Mouse (Mus musculus) regulatory T cell (primary cell): ENCODE measurements at regions not wholly inside any gene's neighbourhood (a gene's known extent, or its start where the extent isn't known, plus 50 kb on each side); places are given as distances from the start of the nearest gene placed in this dataset.

ENCODE experiments used
- in situ Hi-C: fragments of 300-600 bp; cut with MboI, MseI; formaldehyde crosslinking; loops from one replicate; pipeline ENCODE4 v1.15.1; 2025; ENCODE audit warnings: high pct_unique_total_duplicates

DNA sequence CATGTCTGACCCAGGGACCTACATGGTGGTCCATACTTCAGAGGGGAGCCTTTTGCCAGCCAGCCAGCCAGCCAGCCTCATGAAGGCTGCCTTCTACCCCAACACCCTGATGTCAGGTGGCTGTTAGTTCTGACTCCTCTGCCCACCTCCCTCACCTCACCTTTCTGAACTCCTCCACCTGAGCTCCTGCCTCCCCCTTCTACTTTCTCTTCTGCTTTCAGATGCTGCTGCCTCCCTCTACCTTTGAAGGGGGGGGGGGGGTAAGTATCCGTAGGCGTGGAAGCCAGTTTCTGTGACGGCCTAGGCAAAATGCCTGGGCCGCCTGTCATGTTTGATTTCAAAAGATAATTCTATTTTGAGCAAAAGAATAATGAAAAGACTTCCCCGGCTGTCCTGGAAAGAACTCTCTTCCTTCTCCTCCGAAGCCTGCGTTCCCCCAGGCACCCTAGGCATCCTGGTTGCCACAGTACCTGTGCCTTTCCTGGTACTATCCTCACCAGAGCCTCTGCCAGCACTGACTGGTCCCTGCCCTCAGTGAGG is 241.6 kb upstream of the Hs6st1 start:
- in situ Hi-C loops = no loop called here

DNA sequence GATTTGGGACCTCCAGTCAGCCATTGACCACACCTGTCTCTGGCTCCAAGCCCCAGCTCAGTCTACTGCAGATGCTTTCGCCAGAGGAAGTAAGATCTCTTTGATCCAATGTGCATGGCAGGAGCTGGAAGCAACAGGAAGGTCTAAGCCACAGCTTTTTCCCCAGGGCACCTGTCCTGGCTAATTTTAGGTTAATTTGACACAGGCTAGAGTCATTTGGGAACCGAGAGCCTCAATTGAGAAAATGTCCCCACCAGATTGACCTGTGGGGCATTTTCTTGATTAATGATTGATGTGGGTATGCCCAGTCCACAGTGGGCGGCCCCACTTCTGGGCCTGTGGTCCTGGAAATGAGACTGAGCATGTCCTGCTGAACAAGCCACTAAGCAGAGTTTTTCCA is 240.7 kb upstream of the Hs6st1 start:
- in situ Hi-C loops = no loop called here

DNA sequence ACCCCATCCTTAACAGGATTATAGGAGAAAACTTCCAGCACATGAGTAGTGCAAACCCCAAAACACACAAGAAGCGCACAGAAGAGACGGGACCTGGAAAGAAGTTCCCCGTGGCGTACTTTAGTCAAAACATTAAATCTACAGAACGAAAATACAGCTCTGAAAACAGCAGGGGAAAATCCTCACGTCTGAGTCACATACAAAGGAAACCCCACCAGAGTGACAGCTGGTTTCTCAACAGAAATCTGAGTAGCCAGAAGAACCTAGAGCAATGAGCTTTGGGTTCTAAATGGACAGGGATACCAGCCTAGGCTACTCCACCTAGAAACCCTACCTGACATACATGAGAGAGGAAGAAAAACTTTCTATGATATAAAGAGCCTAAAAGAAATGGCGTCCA is 234.0 kb upstream of the Hs6st1 start:
- in situ Hi-C loops = no loop called here

DNA sequence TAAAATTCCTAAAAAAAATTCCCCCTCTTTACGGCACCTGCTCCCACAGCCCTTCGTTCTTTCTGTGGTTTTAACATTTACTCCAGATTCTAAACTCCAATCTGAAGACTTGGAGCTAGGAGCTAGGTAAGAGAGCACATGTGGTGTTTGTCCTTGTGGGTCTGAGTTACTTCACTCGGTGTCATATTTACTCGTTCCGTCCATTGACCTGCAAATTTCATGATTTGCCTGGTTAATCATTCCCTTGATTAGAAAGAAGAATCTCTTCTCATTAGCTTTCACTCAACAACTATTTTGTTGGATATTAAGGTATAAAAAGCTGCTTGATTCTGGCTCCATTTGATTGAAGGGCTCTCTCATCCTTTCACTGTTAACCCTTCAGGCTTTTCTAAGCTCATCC is 231.6 kb upstream of the Hs6st1 start:
- in situ Hi-C loops = no loop called here

DNA sequence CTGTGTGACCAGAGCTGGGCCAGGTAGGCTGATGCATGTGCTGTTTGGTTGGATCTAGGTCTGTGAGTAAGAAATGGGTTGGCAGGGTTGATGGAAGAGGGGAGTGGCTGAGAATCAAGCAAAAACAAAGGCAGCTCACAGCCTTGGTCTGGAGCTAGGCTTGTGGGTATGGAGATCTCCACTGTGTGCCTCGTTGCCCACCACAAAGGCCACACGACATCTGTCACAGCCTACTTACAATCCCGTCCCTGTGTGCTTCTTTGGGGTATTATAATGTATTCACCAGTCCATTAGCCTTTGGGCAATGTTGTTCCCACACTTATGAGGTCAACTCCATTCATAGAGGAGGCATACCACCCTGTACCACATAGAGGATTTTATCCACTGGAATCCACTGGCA is 229.6 kb upstream of the Hs6st1 start:
- in situ Hi-C loops = no loop called here

DNA sequence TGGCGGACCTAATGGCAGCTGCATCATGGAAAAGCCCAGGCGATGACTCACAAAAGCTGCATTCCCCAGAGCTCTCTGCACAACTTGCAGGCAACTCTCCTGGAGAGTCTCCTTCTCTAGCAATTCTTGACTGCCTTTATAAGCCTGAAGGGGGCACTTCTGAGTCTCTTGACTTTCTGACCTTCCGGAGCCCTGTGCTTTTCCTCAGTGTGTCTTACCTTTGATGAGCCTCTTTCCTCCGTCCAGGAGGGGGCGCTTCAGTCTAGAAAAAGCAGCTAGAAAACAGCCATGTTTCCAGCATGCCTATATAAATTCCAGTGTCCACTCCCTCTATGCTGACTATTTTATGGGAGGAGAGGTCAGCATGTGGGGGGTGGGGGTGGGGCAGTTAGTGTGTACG is 228.8 kb upstream of the Hs6st1 start:
- in situ Hi-C loops = no loop called here

DNA sequence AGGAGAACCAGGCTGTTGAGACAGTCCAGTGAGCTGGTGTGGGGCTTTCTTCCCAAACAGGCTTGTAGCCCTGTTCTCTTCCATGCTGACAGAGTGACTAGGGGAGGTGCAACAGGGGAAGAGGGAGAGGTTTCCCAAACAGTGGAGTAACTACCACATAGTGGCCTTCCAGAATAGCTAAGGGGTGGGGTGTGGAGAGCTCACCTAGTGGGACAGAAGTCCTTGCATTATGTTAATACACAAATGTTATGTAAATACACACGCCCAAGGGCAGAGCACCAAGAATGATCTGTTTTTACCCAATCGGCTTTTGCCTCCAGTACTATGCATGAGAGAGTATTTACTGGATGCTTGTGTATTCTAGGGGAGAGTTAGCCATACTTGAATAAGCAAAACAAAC is 226.6 kb upstream of the Hs6st1 start:
- in situ Hi-C loops = loop anchor here (5.0 to 10.0 kb wide), 2 partner anchors 226 to 283 kb away; partner anchors contain the start of gene Hs6st1

DNA sequence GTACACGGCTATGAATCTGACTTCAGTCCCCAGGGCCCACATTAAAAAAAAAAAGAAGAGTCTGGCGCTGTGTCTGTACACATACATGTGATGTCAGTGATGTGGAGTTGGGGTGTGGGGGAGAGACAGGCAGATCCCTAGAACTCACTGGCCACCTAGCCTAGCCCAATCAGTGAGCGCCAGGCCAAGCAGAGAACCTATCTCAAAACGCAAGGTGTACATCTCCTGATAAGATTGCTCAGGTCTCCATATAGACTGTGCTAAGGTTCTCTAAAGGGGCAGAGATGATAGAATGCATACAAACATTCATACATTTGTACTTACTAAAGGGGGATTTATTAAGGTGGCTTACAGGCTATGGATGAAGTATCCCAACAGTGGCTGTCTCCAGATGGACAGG is 225.5 kb upstream of the Hs6st1 start:
- in situ Hi-C loops = loop anchor here (5.0 to 10.0 kb wide), 2 partner anchors 225 to 282 kb away; partner anchors contain the start of gene Hs6st1

DNA sequence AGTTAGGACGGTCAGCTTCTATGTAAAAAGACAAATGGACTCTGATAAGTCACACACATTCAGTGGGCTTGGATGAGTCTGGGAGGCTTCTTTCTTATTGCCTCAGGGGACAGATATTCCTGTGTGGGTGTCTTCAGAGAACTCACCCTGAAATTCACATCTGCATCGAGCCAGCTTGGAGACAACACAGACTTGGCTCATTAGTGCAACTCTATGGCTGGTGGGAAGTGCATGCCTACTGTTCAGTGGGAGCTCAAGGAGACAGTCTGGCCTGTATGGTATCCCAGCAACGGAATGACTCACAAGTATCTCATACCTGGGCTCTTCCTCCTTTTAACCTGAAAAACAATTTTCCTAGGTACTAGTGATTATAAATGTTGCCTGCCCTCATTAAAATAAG is 224.6 kb upstream of the Hs6st1 start:
- in situ Hi-C loops = loop anchor here (5.0 to 10.0 kb wide), 2 partner anchors 224 to 281 kb away; partner anchors contain the start of gene Hs6st1

DNA sequence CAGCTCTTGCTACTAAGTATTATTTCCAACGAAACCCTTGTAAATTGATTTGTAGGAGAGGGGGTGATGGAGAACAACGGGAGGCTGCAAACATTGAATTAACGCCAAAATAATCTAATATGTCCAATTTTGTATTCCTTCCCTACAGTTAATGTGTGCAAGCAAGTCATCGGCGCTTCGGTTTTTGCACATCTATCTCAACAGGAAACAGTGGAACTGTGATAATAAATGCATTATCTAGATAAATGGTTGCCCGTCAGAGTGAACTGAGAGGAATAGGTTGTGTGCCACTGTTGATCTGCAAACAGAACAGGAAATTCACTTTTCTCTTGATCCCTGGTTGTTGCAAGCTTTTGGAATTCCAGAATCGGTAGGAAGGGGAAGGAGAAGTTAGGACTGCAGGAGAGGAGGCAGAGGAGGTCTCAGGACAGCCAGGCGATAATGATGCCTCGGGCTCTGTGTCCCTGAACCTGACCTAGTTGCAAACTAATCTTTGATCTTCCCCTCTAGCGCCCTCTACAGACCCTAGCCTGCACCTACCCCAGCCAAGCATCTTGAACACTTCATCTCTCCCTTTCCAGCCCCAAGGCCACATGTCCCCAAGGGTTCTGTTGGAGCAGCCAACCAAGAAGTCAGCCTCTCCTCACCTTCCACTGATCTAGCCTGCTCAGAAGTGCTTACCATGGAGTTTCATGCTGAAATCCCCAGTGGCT is 221.8 kb upstream of the Hs6st1 start:
- in situ Hi-C loops = loop anchor here (10.0 kb wide), 1 partner anchor 278 kb away; no protein-coding TSS in a partner anchor

DNA sequence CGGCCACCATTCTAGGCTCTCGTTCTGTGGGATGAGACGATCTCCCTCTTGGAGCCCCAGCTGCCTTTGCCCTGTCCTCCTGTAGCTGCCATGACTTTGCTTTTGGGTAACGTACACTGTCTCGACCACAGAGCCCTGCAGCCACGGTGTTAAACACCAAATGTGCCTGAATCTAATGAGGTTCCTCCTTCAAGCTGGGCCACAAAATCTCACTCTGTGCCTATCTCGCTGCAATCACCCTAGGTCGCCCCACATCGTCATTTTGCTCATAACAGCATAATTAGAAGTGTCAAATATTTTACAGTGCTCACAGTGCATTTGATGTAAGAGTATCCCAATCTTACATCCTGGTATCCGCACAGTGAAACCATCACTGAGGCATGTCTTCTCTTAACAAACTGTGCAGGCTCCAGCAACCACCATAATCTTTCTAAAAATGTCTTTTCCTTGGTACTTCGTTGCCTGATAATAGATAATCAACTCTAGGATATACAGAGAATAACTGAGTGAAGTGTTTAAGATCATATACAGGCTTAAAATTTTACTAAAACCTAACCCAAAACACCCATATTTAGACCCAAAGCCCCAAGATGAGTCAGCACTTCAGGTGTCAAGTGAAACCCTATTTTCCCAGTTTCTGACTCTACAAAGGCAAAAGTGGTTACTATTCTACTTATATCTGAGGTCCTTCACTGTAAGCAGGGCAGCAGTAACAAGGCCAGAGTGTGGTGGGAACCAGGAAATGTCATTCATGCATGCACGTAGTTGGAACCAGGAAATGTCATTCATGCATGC is 219.8 kb upstream of the Hs6st1 start:
- in situ Hi-C loops = loop anchor here (10.0 kb wide), 1 partner anchor 276 kb away; no protein-coding TSS in a partner anchor

DNA sequence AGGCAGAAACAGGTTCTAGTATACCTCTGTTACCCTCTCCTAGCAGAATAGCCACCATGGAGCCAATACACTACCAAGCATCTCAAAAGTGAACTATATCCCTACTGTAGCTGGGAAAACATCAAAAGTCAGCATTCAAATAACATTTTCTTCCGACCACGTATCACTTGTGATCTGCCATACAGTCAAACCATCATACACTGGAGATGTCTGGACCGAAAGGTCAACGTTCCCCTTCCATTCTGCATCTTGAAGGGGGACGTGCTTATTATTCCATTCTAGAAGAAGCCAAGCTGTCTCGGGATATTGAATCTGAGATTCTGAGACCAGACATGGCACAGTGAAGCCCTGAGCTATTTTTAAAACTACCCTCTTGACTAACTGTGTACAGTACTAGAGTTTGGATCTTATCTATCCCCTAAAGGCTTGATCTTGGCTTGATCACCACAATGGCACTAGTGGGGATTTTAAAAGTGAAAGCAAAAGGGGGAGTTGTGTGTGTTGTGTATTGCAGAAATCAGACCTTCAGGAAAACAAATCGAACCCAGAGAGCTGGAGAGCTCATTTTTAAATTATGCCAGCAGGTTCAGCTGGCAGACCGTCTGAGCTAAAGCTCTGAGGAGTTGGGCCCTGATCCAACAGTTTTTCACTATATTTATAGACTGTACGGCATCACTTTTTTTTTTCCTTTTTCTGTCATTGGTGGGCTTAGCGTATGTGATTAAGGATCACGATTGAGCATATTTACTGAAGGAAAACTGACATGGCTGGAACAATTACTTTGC is 218.6 kb upstream of the Hs6st1 start:
- in situ Hi-C loops = loop anchor here (10.0 kb wide), 1 partner anchor 275 kb away; no protein-coding TSS in a partner anchor

DNA sequence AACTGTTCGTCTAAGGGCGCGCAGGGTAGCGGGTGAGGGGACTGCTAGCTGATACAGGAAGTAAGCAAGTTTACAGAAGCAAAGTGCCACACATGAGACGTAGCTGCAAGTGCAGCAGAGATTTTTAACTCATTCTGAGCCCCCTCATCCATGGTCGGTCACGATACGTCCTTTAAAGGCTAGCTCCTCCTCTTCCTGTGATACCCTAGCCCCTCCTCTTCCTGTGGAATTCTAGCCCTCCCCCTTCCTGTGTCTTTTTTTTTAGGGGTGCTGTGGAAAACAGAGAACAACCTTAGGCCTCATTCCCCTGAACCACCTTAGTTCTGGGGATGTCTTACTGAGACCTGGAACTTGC is 218.0 kb upstream of the Hs6st1 start:
- in situ Hi-C loops = no loop called here

DNA sequence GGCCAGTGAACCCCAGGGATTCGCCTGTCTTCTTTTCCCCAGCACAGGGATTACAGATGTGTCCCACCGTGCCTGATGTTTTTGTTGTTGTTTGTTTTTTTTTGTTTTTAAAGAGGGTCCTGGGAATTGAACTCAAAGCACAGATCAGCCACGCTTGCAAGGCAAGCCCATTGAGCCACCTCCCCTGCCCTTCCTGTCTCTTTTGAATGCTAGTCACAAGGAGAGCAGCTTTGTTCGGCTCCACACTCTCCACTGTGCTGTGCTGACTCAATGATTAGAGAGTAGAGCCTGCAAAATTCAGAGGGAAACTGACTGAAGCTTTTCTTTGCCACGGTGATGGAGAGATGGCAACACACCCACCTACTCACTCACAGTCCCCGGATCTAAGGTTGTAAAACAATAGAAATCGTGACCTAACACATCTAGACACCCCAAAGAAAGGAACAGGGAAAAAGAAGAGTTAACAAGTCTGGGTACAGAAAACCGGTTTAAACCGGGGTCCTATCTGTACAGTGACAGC is 217.6 kb upstream of the Hs6st1 start:
- in situ Hi-C loops = no loop called here

DNA sequence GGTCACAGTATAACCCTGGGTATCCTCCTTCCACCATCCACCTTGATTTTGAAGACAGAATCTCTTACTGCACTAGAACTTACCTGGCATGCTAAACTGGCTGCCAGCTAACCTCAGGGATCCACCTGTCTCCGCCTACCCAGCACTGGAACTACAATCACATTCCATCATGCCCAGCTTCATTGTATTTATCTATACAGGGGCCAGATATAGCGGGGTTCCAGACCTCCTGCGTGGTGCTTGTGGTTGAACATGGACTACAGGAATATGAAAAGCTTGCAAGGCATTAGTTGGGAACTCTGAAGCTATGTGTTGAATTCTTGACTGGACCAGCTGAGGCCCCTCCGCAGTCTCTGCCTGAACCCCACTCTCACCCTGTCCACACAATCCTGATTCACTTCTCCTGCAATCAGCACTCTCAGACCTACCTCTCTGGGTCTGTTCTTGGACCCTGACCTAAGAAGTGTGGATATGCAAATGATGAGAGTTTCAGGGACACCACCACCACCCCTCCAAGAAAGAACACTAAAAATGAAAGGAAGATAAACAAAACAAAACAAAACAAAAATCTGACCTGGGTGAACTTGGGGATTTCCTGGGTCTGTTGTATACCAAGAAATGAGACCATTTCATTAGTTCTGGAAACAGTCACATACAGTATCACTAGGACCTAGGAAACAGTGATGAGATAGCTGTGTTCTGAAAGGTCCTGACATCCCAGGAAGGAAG is 216.4 kb upstream of the Hs6st1 start:
- in situ Hi-C loops = no loop called here

DNA sequence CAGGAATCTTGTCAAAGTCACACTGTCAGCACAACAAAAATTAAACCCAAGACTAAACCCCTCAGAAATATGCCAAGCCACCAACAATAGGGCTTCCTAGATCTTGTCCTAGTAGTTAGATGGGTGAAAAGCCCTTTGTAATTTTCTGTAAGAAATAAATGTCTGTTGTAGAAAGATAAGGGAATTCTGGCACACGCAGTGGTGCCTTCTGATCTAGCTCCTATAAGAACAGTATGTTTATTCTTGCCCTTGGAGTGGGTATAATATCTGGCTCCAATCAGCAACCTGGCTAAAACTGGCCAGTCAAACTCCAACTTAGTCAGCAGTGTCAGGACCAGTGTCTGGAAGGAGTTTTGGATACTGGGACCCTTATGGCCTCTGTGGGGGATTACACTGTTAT is 215.2 kb upstream of the Hs6st1 start:
- in situ Hi-C loops = no loop called here

DNA sequence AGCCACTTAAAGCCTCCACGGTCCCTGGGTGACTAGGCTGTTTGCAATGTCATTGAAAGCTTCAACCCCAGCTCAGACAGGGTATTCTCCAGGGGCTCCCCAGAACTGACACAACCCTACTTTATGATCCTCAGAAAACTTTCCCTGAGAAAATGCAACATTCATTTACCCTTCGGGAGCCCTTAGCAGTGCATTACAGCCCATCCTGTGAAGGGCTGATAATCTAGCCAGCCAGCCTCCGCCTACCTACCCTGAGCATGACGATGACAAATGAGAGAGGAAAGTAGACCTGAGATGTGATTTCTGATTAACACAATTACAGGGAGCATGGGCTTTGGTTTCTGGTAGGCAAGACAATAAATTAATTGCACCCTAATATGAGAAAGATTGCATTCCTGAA is 212.6 kb upstream of the Hs6st1 start:
- in situ Hi-C loops = no loop called here

DNA sequence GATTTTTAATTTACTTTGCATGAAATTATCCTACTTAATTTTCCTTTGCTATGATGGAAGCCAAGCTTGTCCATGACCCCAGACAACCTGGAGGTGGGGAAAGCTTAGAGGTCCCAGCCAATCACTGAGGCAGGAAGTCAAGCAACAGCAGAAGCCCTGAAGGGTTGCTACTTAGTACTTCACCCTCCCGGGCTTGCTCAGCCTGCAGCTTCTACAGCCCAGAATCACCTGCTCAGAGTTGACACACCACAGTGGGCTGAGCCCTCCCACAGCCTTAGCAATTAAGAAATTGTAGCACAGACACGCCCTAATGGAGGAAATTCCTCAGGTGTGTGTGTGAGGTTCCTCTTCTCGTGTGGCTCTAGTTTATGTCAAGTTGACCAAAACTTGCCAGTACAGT is 209.9 kb upstream of the Hs6st1 start:
- in situ Hi-C loops = no loop called here

DNA sequence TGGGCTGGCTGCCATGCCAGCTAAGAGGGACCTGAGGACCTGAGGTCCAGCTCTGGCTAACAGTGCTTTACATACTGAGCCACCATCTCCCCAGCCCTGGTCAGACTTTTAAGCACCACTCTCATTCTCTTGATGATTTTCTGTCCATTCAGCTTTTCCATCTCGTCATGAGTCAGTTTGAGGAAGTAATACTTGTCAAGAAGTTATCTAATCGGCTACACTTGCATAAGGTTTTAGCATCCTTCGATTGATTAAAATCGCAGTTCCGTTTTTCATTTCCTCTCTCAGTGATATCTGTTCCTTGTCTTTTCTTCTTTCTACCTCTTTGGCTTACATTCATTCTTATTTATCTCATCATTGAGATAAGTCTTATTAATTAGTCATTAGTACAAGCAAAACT is 207.4 kb upstream of the Hs6st1 start:
- in situ Hi-C loops = no loop called here

DNA sequence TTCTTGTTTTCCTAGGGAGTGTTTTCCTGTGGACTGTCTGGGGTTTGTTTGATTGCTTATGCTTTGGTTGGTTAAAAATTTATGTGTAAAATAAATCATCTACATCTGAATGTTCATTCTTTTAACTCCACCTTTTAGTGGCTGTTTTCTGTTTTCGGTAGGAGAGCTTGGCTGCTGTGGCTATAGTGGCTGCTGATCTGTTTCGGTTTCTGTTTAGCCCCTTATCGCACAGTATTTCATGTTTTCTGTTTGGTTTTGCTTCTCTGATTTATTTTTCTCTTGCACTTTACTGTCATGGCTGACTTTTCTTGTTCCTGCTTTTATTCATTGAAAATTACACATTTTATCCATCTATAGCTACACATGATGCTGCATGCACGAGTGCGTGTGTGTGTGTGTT is 206.0 kb upstream of the Hs6st1 start:
- in situ Hi-C loops = no loop called here

DNA sequence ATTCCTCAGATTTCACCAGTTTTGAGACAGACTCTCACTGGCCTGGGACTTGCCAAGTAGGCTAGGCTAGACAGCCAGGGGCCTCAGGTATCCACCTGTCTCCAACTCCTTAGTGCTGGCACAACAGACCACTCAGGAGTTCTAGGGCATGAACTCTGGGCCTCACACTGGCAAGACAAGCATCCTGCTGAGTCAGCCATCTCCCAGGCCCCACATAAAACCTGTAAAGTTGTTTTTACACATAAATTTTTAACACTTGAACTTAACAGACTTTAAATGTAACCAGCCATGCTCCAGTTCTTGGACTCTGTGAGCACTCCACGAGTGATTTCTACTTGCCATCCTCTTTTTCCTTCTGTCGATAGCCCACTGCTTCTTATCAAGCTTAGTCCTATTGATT is 205.5 kb upstream of the Hs6st1 start:
- in situ Hi-C loops = no loop called here
